25 mouse cellular contexts compared by ENCODE assay signal in the genomic region with DNA sequence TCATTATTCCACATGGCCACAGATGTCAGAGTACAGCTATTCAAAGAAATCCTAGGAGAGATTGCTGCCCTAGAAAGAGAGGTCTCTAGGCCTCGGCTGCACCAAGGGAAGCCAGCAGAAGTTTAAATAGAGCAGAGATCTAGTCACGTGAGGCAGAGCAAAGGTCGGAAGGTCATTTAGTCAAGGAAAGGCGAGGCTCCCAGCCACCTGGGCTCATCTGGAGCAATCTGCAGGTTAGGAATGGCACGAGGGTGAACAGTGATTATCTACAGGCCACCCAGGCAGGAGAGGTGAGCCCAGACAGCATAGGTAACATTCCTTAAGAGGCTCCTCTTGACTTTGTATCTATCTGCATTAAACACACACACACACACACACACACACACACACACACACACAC. TPM values are rescaled to one million over a fixed set of nuclear protein-coding genes. Genes with fewer than 3 reads are reported as not detected.
A peak's percentile ranks its signal among the peaks of the same experiment; 100 is the strongest.
DNase-seq lines count a peak whose midpoint lies in the region; ATAC-seq and TF ChIP-seq lines count a peak whose summit lies in the region.
"Had no signal": no experiment of that assay in that cellular context is flagged by ENCODE, and none has a peak within 500 bp of the region (broad histone marks: within the 10 kb centered on the region; RNA-seq: fewer than 3 reads in every experiment).

No protein-coding gene starts in this region.

- no peak overlapping the region for H3K9ac ChIP-seq in kidney, embryonic 15.5 days
- H3K9ac ChIP-seq in liver, postnatal 0 days (replicated peaks) = no peak overlapping the region
- H3K9ac ChIP-seq: heart, embryonic 13.5 days; midbrain, embryonic 15.5 days had no signal

- TF ChIP-seq EP300 in liver, postnatal 0 days (IDR thresholded peaks at IDR 0.05; ENCODE audit: low read depth) = no peak

- intact Hi-C loops in left cerebral cortex, postnatal 10 days (cut with DNase I) = no loop called here

- no peaks in the 10 kb centered on the region for H3K4me1 ChIP-seq in kidney, embryonic 15.5 days
- peaks cover 31% of the 10 kb centered on the region for H3K4me1 ChIP-seq in liver, postnatal 0 days (ENCODE audit: insufficient read depth)
- H3K4me1 ChIP-seq: midbrain, embryonic 15.5 days had no signal

- H3K9me3 ChIP-seq in kidney, embryonic 15.5 days (replicated peaks) = no peaks in the 10 kb centered on the region
- H3K9me3 ChIP-seq in liver, postnatal 0 days (ENCODE audit: low read length) = no peaks in the 10 kb centered on the region
- H3K9me3 ChIP-seq: G1E; heart, embryonic 13.5 days; hindbrain, embryonic 10.5 days; midbrain, embryonic 15.5 days had no signal

- no peak for TF ChIP-seq CTCF in liver, postnatal 0 days (IDR thresholded peaks at IDR 0.05; ENCODE audit: low read depth)

- WGBS in kidney, embryonic 15.5 days = 50% methylated on average over 5 of the region's 5 CpGs
- WGBS in liver, postnatal 0 days (ENCODE audit: insufficient replicate concordance) = 51% methylated on average over 5 of the region's 5 CpGs

- H3K4me2 ChIP-seq in kidney, embryonic 15.5 days = no peak overlapping the region
- H3K4me2 ChIP-seq in liver, postnatal 0 days (ENCODE audit: low read depth, low read length) = no peak overlapping the region
- H3K4me2 ChIP-seq: heart, embryonic 13.5 days; midbrain, embryonic 15.5 days had no signal

- H3K4me3 ChIP-seq in kidney, embryonic 15.5 days (replicated peaks) = no peak overlapping the region
- no peak overlapping the region for H3K4me3 ChIP-seq in liver, postnatal 0 days (ENCODE audit: low read depth, low read length)
- H3K4me3 ChIP-seq: heart, embryonic 13.5 days; hindbrain, embryonic 10.5 days; midbrain, embryonic 15.5 days had no signal

- H3K27ac ChIP-seq in kidney, embryonic 15.5 days = no peak overlapping the region
- H3K27ac ChIP-seq in liver, postnatal 0 days (ENCODE audit: low read depth) = peak overlapping the region; percentile 23; the same call in 1 of the 2 replicates
- H3K27ac ChIP-seq: heart, embryonic 13.5 days; hindbrain, embryonic 10.5 days; midbrain, embryonic 15.5 days had no signal

- no peaks in the 10 kb centered on the region for H3K27me3 ChIP-seq in kidney, embryonic 15.5 days
- no peaks in the 10 kb centered on the region for H3K27me3 ChIP-seq in liver, postnatal 0 days (ENCODE audit: insufficient read depth, low read length)
- H3K27me3 ChIP-seq: heart, embryonic 13.5 days; midbrain, embryonic 15.5 days had no signal

- DNase-seq in kidney, adult 11 months = peak; percentile 38
- peak; percentile 89 for DNase-seq in ZHBTc4 (ENCODE audit: low read depth, low spot score)
- DNase-seq in kidney, postnatal 36 days = peak; percentile 36 to 62
- DNase-seq in liver, postnatal 0 days = no peak
- no peak for DNase-seq in left cerebral cortex, postnatal 10 days (ENCODE audit: extremely low spot score in 1 of 2, low spot score in 2 of 2)
- DNase-seq in adrenal gland, postnatal 10 days = no peak
- DNase-seq in urinary bladder, postnatal 10 days (ENCODE audit: low spot score) = no peak
- DNase-seq: adrenal gland, postnatal 14 days; B cell, adult 2 months; cerebellum, adult 2 months; gastrocnemius, postnatal 25 days; lung, adult 18-20 months; lung, postnatal 4 days; thymus, postnatal 4 days had no signal

- H3K36me3 ChIP-seq in kidney, embryonic 15.5 days = no peaks in the 10 kb centered on the region
- H3K36me3 ChIP-seq in liver, postnatal 0 days (replicated peaks; ENCODE audit: insufficient read depth, low read length) = no peaks in the 10 kb centered on the region
- H3K36me3 ChIP-seq: G1E; heart, embryonic 13.5 days; hindbrain, embryonic 10.5 days; midbrain, embryonic 15.5 days had no signal

- no peak for ATAC-seq in kidney, embryonic 15.5 days (replicated peaks; ENCODE audit: low FRiP score)
- no peak for ATAC-seq in liver, postnatal 0 days
- ATAC-seq: forebrain, embryonic 16.5 days; midbrain, embryonic 15.5 days had no signal

RNA-seq across cellular contexts. Expression of a gene that starts 12.4 kb away (rescaled TPM):
- polyA plus RNA-seq in kidney, embryonic 15.5 days (2015; fragmentation: Nextera tagmentation; extraction: Ambion mirVana) = 29.7 and 33.0 TPM in 2 replicates
- 12.2 and 14.2 TPM in 2 replicates for polyA plus RNA-seq in liver, postnatal 0 days (2015; fragmentation: Nextera tagmentation; extraction: Ambion mirVana)
- 10 to 100 TPM; 82.3 to 86.3 TPM for total RNA-seq in left cerebral cortex, postnatal 10 days (2021)
- total RNA-seq in adrenal gland, postnatal 10 days (2021) = 10 to 100 TPM; 43.1 TPM

RNA-seq across cellular contexts. Expression of a gene that starts 55.9 kb away (rescaled TPM):
- not detected in 2 replicates for polyA plus RNA-seq in kidney, embryonic 15.5 days (2015; fragmentation: Nextera tagmentation; extraction: Ambion mirVana)
- polyA plus RNA-seq in liver, postnatal 0 days (2015; fragmentation: Nextera tagmentation; extraction: Ambion mirVana) = not detected in 2 replicates
- total RNA-seq in left cerebral cortex, postnatal 10 days (2021) = not detected
- total RNA-seq in adrenal gland, postnatal 10 days (2021) = not detected
- total RNA-seq: adrenal gland, postnatal 14 days; common myeloid progenitor, adult 5-6 weeks; G1E; gastrocnemius, postnatal 25 days; layer of hippocampus, postnatal 10 days; left cerebral cortex, postnatal 25 days had no signal
- polyA plus RNA-seq: cerebellum, adult 2 months; forebrain, embryonic 16.5 days; G1E; heart, embryonic 13.5 days; hindbrain, embryonic 10.5 days; midbrain, embryonic 15.5 days; spleen, adult 2 months; testis, adult 2 months had no signal

RNA-seq across cellular contexts. Expression of a gene that starts 58.6 kb away (rescaled TPM):
- 1.7 and 2.7 TPM in 2 replicates for polyA plus RNA-seq in kidney, embryonic 15.5 days (2015; fragmentation: Nextera tagmentation; extraction: Ambion mirVana)
- not detected in 2 replicates for polyA plus RNA-seq in liver, postnatal 0 days (2015; fragmentation: Nextera tagmentation; extraction: Ambion mirVana)
- not detected for total RNA-seq in left cerebral cortex, postnatal 10 days (2021)
- total RNA-seq in adrenal gland, postnatal 10 days (2021) = not detected
- total RNA-seq: adrenal gland, postnatal 14 days; common myeloid progenitor, adult 5-6 weeks; G1E; gastrocnemius, postnatal 25 days; layer of hippocampus, postnatal 10 days; left cerebral cortex, postnatal 25 days had no signal
- polyA plus RNA-seq: cerebellum, adult 2 months; forebrain, embryonic 16.5 days; G1E; heart, embryonic 13.5 days; spleen, adult 2 months; testis, adult 2 months had no signal

Comparison
In these comparisons a context has a peak if more than half of its experiments do, and no peak if none do; other contexts are left out.
1. DNase-seq: peak in kidney, adult 11 months (single experiment), ZHBTc4 (single experiment) and kidney, postnatal 36 days (2 of 2); none in liver, postnatal 0 days (single experiment), left cerebral cortex, postnatal 10 days (0 of 2), adrenal gland, postnatal 10 days (single experiment) and urinary bladder, postnatal 10 days (single experiment).